In genomic region chr4:137178833-137179232, GRCm38 (mm10) we compare ENCODE assay signal across 8 mouse cellular contexts.
DNase-seq lines count a peak whose midpoint lies in the region; ATAC-seq lines count a peak whose summit lies in the region.

No protein-coding gene starts in this region.

- no peak overlapping the region for H3K4me2 ChIP-seq in heart, embryonic 13.5 days
- H3K4me2 ChIP-seq in lung, embryonic 16.5 days (ENCODE audit: low read depth, low read length) = no peak overlapping the region

- H3K27me3 ChIP-seq in heart, embryonic 13.5 days (replicated peaks) = 0 out of 2 replicates have a peak, but pooled peaks cover 5% of the 10 kb centered on the region
- no peaks in the 10 kb centered on the region for H3K27me3 ChIP-seq in lung, embryonic 16.5 days (ENCODE audit: control insufficient read depth, insufficient read depth, low read depth, low read length)

- peaks cover 22% of the 10 kb centered on the region for H3K4me1 ChIP-seq in heart, embryonic 13.5 days
- H3K4me1 ChIP-seq in lung, embryonic 16.5 days (replicated peaks; ENCODE audit: control insufficient read depth, insufficient read depth, low read length) = peaks cover 20% of the 10 kb centered on the region

- 17% methylated on average over 3 of the region's 3 CpGs for WGBS in heart, embryonic 13.5 days
- WGBS in lung, embryonic 16.5 days = 22% methylated on average over 3 of the region's 3 CpGs

- peak; percentile 43 for DNase-seq in layer of hippocampus, adult 11-12 months (ENCODE audit: low spot score)
- DNase-seq in layer of hippocampus, adult 18-20 months (ENCODE audit: low spot score in 2 of 2) = no peak
- peak; percentile 79 to 83 for DNase-seq in adrenal gland, postnatal 36 days
- DNase-seq in thymus, postnatal 36 days = no peak
- no peak for DNase-seq in ovary, adult 18-20 months (ENCODE audit: low spot score)
- DNase-seq in urinary bladder, adult 2 months (ENCODE audit: low spot score) = no peak

- H3K36me3 ChIP-seq in heart, embryonic 13.5 days = no peaks in the 10 kb centered on the region
- H3K36me3 ChIP-seq in lung, embryonic 16.5 days (ENCODE audit: control insufficient read depth, insufficient read depth, low read length) = no peaks in the 10 kb centered on the region

- H3K4me3 ChIP-seq in heart, embryonic 13.5 days = no peak overlapping the region
- no peak overlapping the region for H3K4me3 ChIP-seq in lung, embryonic 16.5 days (ENCODE audit: low read length)

- no peak for ATAC-seq in heart, embryonic 13.5 days (ENCODE audit: extremely low read depth, insufficient number of reproducible peaks, low FRiP score, low TSS enrichment)
- peak; percentile 15; the same call in 1 of the 2 replicates for ATAC-seq in lung, embryonic 16.5 days (ENCODE audit: low read depth)

- H3K27ac ChIP-seq in heart, embryonic 13.5 days (replicated peaks) = peak overlapping the region; percentile 17; the same call in 1 of the 2 replicates
- H3K27ac ChIP-seq in lung, embryonic 16.5 days (ENCODE audit: low read length) = no peak overlapping the region

- no peak overlapping the region for H3K9ac ChIP-seq in heart, embryonic 13.5 days
- no peak overlapping the region for H3K9ac ChIP-seq in lung, embryonic 16.5 days (ENCODE audit: low read length)

- no peaks in the 10 kb centered on the region for H3K9me3 ChIP-seq in heart, embryonic 13.5 days
- H3K9me3 ChIP-seq in lung, embryonic 16.5 days (ENCODE audit: control insufficient read depth, low read length) = no peaks in the 10 kb centered on the region

Comparison
In these comparisons a context has a peak if more than half of its experiments do, and no peak if none do; other contexts are left out.
1. DNase-seq: peak in layer of hippocampus, adult 11-12 months (single experiment) and adrenal gland, postnatal 36 days (2 of 2); none in layer of hippocampus, adult 18-20 months (0 of 2), thymus, postnatal 36 days (0 of 2), ovary, adult 18-20 months (single experiment) and urinary bladder, adult 2 months (single experiment).